Mouse (Mus musculus) thymus, postnatal 10 days (tissue): ENCODE measurements around the gene Acta1.

Source experiments
- DNase-seq, 2 experiments: peaks; one replicate each; pipeline ENCODE4 v3.0.0; 2021; ENCODE audit warnings: low spot score in 2 of 2

Acta1 gene

GRCm38 (mm10) chr8:123844341-123844740, 50.2 kb downstream of the Acta1 start:
- no peak for DNase-seq

GRCm38 (mm10) chr8:123842086-123842485, 52.5 kb downstream of the Acta1 start:
- no peak for DNase-seq
